Mouse (Mus musculus): ENCODE data around the gene Serpini1. TPM values are rescaled to one million over a fixed set of nuclear protein-coding genes. Genes with fewer than 3 reads are reported as not detected.
A peak's percentile ranks its signal among the peaks of the same experiment; 100 is the strongest.

Gene Serpini1
- total RNA-seq (2022), result 1 to 10 TPM in 1 of 4 experiments, under 1 TPM in 3; 0.29 to 1.1 (median 0.50) TPM

GRCm38 (mm10) chr3:75557292-75557691, at the start of gene Serpini1:
Gene Serpini1 (plus strand): TSS chr3:75557547.
- DNase-seq (ENCODE audit: low spot score in 2 of 2), result peak; percentile 75 to 80

GRCm38 (mm10) chr3:75517631-75518250, 39.6 kb upstream of the Serpini1 start:
- DNase-seq (ENCODE audit: low spot score in 2 of 2), result peak in 1 of 2 experiments; percentile 8

- no peak for DNase-seq (ENCODE audit: low spot score in 2 of 2)
These were observed 36.0 kb upstream of the Serpini1 start for GRCm38 (mm10) chr3:75521314-75521713.

- no peak for DNase-seq (ENCODE audit: low spot score in 2 of 2)
These were observed 34.8 kb upstream of the Serpini1 start for GRCm38 (mm10) chr3:75522527-75522926.

- DNase-seq (ENCODE audit: low spot score in 2 of 2), result no peak
These were observed 26.3 kb upstream of the Serpini1 start for GRCm38 (mm10) chr3:75531074-75531473.

- DNase-seq (ENCODE audit: low spot score in 2 of 2), result no peak
These were observed 23.1 kb upstream of the Serpini1 start for GRCm38 (mm10) chr3:75534045-75534834.

- no peak for DNase-seq (ENCODE audit: low spot score in 2 of 2)
These were observed 16.1 kb upstream of the Serpini1 start for GRCm38 (mm10) chr3:75541259-75541658.

GRCm38 (mm10) chr3:75542852-75543251, 14.5 kb upstream of the Serpini1 start:
- DNase-seq (ENCODE audit: low spot score in 2 of 2), result no peak

DNA sequence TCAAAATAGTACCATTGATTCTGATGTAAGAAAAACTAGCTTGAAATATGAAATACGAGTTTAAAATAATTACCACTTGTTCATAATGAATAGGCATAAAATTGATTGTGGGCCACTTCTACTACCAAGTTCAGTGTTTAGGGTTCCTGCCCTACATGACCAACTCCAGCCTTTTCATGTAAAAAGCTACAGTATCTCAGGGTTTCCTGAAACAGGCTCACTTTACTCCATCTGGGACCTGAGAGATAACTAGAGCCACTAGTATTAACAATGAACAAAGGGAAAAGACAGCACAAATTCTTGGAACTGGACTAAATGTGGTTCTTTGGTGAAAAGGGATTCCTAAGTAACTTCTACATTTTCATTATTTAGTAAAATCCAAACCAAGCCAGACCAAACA, 13.1 kb upstream of the Serpini1 start:
- DNase-seq (ENCODE audit: low spot score in 2 of 2), result no peak

- no peak for DNase-seq (ENCODE audit: low spot score in 2 of 2)
These were observed 6.1 kb upstream of the Serpini1 start for GRCm38 (mm10) chr3:75551248-75551647.

- no peak for DNase-seq (ENCODE audit: low spot score in 2 of 2)
These were observed 1.1 kb upstream of the Serpini1 start for GRCm38 (mm10) chr3:75556121-75556694.

DNA sequence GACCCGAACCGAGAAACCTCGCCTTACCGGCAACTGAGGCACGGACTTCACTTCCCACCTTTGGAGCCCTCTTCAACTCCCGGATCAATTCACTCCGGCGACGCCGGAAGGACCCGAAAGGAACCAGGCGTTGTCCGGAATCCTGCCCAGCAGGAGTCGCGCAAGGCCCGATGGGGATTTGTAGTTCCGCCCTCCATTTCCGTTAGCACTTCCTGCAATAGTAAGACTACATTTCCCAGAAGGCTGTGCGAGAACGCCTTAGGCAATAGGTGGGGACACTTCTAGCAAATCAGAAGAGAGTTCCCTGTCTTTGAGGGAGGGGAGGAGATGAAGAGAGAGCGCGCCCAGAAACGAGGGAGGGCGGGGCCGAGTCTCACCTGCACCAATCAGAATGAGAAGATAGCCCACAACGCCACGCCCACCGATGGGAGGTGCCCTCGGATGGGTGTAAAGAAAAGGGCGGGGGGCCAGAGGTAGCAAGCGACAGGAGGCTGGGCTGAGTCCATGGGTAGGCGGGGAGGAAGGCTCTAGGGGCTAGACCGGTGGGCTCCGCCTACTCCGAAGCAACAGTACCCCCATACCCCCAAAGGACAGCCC, 554 bp upstream of the Serpini1 start, which contains the start of gene Pdcd10:
Gene Pdcd10 (minus strand): TSS at position 162 of the 597 bp plus-strand sequence.
- DNase-seq (ENCODE audit: low spot score in 2 of 2), result peak; percentile 99

GRCm38 (mm10) chr3:75574074-75574473, 16.7 kb downstream of the Serpini1 start:
- no peak for DNase-seq (ENCODE audit: low spot score in 2 of 2)

DNA sequence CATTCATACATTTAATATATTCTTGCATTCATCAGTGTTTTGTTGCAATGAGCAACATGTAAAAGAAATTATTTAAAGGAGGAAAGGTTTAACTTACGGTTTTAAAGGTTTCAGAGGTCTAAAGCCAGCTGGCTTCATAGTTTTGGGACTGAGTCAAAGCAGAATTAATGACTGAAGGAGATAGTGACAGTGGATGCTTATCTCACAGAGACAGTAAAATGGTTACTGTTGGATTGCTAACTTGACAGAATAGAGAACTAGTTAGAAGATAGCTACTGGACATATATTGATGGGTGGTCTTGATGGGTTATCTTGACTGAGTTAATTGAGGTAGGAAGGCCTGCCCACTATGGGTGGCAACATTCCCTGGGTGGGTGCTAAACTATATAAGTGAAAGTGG, 18.2 kb downstream of the Serpini1 start:
- no peak for DNase-seq (ENCODE audit: low spot score in 2 of 2)

DNA sequence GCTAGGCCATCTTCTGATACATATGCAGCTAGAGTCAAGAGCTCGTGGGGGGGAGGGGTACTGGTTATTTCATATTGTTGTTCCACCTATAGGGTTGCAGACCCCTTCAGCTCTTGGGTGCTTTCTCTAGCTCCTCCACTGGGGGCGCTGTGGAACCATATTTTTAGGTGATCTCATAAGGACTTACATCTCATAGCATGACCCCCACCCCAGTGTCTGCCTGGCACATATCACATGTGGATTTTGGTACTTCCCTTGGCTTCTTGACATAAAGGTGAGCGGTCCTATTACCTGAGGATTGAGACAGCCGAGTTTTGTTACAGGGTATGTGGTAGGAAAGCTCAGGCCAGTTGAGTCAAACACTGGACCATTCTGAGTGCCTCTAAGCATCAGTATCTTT, 22.0 kb downstream of the Serpini1 start:
- no peak for DNase-seq (ENCODE audit: low spot score in 2 of 2)

- DNase-seq (ENCODE audit: low spot score in 2 of 2), result no peak
These were observed 25.9 kb downstream of the Serpini1 start for GRCm38 (mm10) chr3:75583293-75583692.

- DNase-seq (ENCODE audit: low spot score in 2 of 2), result no peak
These were observed 27.6 kb downstream of the Serpini1 start for GRCm38 (mm10) chr3:75584898-75585297.

DNA sequence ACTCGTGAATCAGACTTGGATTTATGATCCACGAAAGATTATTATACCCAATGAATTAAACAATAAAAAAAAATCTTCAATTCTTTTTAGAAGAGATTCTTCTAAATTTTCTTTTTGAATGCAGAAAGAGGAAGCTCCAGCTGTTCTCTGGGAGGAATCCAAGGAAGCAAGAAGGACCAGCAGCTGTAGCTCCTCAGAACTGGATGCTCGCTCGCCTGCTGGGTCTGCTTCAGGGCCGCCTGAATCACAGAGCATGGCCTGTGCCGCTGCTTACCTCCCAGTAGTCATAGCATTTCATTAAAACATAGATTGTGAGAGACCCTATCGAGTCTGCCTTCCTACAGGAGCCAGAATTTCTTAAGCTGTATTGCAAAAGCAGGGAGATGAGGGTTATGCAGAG, 53.7 kb downstream of the Serpini1 start:
- DNase-seq (ENCODE audit: low spot score in 2 of 2), result no peak

GRCm38 (mm10) chr3:75624627-75625026, 67.3 kb downstream of the Serpini1 start:
- no peak for DNase-seq (ENCODE audit: low spot score in 2 of 2)

DNA sequence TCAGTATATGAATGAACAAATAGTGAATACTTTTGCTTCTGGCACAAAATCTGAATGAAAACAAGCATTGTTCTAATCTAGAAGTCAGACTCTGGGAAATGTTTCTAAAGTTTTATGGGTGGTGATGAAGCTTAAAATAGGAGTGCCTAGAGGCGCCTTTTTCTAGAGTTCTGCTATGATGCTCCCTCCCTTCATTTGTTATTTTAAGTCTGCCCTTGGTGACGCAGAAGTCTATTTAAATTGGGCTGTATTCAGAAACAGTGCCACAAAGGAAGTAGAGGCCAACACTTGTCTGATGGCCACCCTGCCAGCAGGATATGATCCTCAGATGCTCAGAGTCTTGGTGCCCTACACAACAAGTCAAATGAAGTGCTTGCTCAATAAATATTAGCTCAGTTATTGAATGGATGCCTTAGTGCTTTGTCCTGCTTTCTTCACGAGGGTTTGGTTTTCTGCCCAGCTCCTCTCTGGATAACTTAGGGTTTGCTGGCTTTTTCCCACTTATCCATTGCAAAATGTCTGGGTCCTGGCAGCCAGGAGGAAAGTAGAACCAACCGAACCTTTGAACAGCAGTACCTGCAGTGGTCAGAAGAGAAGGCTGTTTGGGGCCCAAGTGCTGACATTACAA, 73.8 kb downstream of the Serpini1 start:
- no peak for DNase-seq (ENCODE audit: low spot score in 2 of 2)

GRCm38 (mm10) chr3:75633221-75633620, 75.9 kb downstream of the Serpini1 start:
- DNase-seq (ENCODE audit: low spot score in 2 of 2), result no peak

DNA sequence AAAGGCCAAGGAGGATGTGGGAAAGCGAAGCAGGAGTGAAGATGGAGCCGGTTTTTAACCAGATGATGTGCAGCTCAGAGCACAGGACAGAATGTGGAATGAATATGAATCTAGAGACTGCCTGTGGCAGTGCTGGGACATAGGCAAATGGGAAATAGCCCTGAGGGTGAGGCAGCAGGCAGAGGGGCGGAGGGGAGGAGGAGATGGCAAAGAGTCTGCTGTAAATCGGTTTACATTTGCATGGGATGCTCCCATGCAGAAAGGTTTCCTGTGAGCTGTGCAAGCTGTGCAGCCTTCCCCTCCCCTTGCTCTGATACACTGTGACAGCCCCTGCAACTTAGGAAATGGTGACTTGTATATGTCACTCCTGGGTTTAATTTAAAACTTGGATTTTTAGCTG, 76.3 kb downstream of the Serpini1 start:
- no peak for DNase-seq (ENCODE audit: low spot score in 2 of 2)
